Mouse (Mus musculus): ENCODE measurements around the gene Cntnap2. TPM values are rescaled to one million over a fixed set of nuclear protein-coding genes. Genes with fewer than 3 reads are reported as not detected.
"Not testable (repeated sequence)": the region's sequence is repeated elsewhere in the genome, so short reads cannot be mapped to it uniquely, and the experiment has no call there.

Cntnap2 gene
- polyA plus RNA-seq, 1 experiment from 2014 or later, result 4.7 TPM

DNA sequence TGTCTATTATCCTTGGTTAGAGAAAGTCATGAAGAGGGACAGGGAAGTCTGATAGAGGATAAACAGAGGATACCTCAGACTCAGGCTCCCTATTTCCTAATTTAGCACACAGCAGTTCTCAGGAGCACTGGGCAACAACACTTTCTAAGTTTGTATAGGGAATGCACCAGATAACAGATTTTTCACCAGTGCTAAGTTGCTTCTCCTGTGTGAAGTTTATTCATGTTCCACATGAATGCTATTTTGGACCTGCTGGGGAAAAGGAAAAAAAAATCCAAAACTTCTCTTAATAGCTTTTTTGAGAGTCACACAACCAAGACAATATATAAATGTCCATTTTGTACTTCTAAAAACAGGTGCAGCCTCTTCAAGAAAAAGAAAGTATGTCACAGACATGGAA lies 1361.2 kb downstream of the Cntnap2 start:
- no peak overlapping the region for H3K4me3 ChIP-seq
- no peaks in the 10 kb centered on the region for H3K9me3 ChIP-seq
- no peak for ATAC-seq (ENCODE audit: low FRiP score, low read depth)
- H3K36me3 ChIP-seq, result no peaks in the 10 kb centered on the region
- no peak overlapping the region for H3K27ac ChIP-seq
- H3K9ac ChIP-seq, result no peak overlapping the region
- no peak overlapping the region for H3K4me2 ChIP-seq (replicated peaks)
- no peaks in the 10 kb centered on the region for H3K27me3 ChIP-seq
- H3K4me1 ChIP-seq, result no peaks in the 10 kb centered on the region

DNA sequence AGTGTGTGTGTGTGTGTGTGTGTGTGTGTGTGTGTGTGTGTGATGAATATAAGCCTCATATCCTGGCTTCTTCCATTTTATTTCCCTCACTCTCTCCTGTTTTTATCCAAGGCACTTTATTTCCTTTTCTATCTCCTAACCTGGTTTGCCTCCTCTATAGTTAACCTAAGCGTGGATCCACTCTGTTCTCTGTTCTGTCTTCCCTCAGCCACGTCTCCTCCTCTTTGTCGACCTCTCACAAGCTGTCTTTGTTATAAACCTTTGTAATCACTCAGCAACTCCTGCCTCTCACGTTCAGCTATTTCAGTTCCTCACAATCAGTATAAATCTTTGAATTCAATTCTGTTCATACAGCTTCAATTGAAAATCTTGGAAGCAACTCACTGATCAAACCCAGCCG lies 1369.1 kb downstream of the Cntnap2 start:
- Histone ChIP-seq H3K9ac (no peak overlapping the region), H3K4me3 (no peak overlapping the region), H3K4me1 (no peaks in the 10 kb centered on the region), H3K9me3 (no peaks in the 10 kb centered on the region), H3K36me3 (no peaks in the 10 kb centered on the region), H3K27me3 (no peaks in the 10 kb centered on the region), H3K27ac (no peak overlapping the region), H3K4me2 (replicated peaks) (no peak overlapping the region)
- 77% methylated on average over 5 of the region's 5 CpGs for WGBS
- ATAC-seq (ENCODE audit: low FRiP score, low read depth), result no peak

DNA sequence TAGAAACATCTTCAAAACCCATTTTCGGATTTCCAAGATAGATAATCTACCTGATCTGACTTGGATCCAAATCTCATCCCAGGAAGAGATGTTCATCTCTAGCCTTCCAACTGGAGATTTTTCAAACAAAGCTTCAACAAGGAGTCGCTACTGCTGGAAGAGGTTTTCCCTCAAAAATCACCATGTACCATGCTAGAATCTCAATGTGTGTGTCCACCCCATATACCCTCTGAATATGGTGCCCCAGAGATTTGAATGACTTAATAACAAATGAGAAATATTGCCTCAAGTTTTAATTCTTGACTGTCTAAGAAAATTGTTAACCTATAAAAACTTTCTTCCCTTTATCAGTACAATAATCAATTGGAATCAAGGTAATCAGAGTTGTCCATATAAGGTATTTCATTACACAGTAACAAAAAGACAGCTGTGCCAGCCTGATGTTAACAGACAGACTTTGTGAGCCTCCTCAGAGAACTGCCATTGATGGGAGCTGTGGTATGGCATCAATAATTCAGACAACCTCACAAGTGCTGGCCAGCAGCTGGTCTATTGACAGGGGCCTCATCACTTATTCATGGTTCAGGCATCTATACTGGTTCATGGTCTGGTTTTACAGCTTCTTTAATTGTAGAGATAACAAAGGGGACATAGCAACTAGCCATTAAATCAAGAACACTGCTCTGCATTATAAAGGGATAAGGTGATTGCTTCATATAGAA lies 1391.9 kb downstream of the Cntnap2 start:
- H3K36me3 ChIP-seq, result no peaks in the 10 kb centered on the region
- H3K27ac ChIP-seq, result no peak overlapping the region
- ATAC-seq (ENCODE audit: low FRiP score, low read depth), result no peak
- H3K4me1 ChIP-seq, result no peaks in the 10 kb centered on the region
- no peaks in the 10 kb centered on the region for H3K27me3 ChIP-seq
- no peaks in the 10 kb centered on the region for H3K9me3 ChIP-seq
- H3K4me3 ChIP-seq, result no peak overlapping the region
- H3K4me2 ChIP-seq (replicated peaks), result no peak overlapping the region
- 80% methylated on average over 2 of the region's 2 CpGs for WGBS
- no peak overlapping the region for H3K9ac ChIP-seq

DNA sequence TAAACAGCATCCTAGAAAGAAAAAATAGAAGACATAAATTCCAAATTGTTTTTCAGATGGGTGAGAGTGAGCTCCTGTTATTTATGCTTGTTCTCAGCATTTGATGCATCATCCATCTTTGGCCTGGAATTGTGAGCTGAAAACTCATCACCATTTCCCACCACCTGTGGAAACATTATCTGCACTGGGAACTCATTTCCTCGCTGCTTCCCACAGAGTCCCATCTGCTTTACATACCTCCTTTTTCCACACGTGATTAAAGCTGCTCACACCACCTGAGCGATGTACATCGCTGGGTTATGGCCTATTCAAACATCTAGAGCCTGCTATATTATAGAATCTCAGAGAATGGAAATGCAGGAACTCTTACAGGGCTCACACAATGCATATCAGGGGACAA lies 1413.5 kb downstream of the Cntnap2 start:
- ATAC-seq (ENCODE audit: low FRiP score, low read depth), result no peak

DNA sequence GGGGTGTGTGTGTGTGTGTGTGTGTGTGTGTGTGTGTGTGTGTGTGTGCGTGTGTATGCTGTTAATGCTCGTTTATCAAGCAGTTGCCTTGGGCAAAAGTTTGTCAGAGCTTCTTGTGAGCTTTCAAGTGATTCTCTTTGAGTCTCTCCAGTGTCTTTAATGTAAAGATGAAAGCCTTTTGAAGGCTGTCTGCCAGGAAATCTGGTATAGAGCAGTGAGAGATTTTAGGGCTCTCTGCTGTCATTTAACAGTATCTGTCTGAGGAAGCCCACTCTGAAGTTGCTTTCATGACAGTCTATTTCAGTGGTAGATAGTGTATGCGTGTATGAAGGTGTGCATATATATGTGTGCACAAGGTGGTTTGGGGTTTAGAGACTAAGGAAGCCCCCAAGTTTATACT lies 1425.2 kb downstream of the Cntnap2 start:
- Histone ChIP-seq H3K4me2 (replicated peaks) (no peak overlapping the region), H3K27me3 (no peaks in the 10 kb centered on the region), H3K4me3 (no peak overlapping the region), H3K27ac (no peak overlapping the region), H3K9ac (no peak overlapping the region), H3K9me3 (no peaks in the 10 kb centered on the region), H3K4me1 (no peaks in the 10 kb centered on the region), H3K36me3 (no peaks in the 10 kb centered on the region)
- no peak for ATAC-seq (ENCODE audit: low FRiP score, low read depth)
- 66% methylated on average over 3 of the region's 3 CpGs for WGBS

More for the DNA sequence above, 1413.5 kb downstream of the Cntnap2 start:
- no peaks in the 10 kb centered on the region for H3K36me3 ChIP-seq
- no peak overlapping the region for H3K4me2 ChIP-seq (replicated peaks)
- H3K9ac ChIP-seq, result no peak overlapping the region
- H3K9me3 ChIP-seq, result no peaks in the 10 kb centered on the region
- WGBS, result 65% methylated on average over 4 of the region's 4 CpGs
- H3K27ac ChIP-seq, result no peak overlapping the region
- H3K27me3 ChIP-seq, result no peaks in the 10 kb centered on the region
- no peaks in the 10 kb centered on the region for H3K4me1 ChIP-seq
- no peak overlapping the region for H3K4me3 ChIP-seq

DNA sequence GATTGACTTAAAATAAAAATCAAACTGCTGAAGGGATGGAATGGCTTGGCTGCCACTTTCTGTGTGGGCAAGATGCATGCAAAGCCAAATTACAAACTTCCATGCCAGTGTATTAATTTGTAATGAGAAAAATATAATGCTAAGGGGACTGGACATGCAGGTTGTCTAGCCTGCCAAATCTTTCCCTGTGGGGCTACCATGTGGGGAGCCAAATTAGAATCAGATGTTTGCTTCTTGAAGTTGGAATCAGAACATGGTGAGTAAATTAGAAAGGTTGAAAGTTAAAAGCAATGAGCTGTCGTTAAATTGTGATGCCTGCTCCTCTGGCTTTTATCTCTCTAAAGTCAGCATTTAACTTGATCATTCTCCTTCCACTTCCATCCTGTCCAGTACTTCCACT lies 1443.6 kb downstream of the Cntnap2 start:
- Histone ChIP-seq H3K4me3 (no peak overlapping the region), H3K4me2 (replicated peaks) (no peak overlapping the region), H3K27ac (no peak overlapping the region), H3K4me1 (peaks cover 8% of the 10 kb centered on the region; the same call in 1 of the 2 replicates), H3K9ac (no peak overlapping the region), H3K36me3 (no peaks in the 10 kb centered on the region), H3K9me3 (no peaks in the 10 kb centered on the region), H3K27me3 (peaks cover 25% of the 10 kb centered on the region)
- no peak for ATAC-seq (ENCODE audit: low FRiP score, low read depth)
- 19% methylated on average over 1 of the region's 1 CpGs for WGBS

DNA sequence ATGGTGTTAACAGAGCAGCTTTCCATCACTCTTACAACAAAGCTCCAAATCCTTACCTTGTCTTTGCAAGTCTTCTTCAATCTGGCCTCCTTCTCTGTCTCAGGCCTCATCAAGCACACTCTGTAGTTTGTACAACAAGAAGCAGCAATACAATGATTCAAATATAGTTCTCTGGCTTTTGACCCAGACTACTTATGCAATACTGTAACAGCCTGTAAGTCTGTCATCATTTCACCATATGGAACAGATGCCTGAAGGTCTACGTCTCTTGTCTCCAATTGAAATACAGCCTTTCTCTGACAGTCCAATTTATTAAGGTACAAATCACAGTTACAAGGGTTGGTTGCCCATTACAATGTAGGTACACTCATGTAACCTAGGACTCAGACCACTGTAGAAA lies 1453.7 kb downstream of the Cntnap2 start:
- no peaks in the 10 kb centered on the region for H3K36me3 ChIP-seq
- no peak overlapping the region for H3K27ac ChIP-seq
- no peaks in the 10 kb centered on the region for H3K4me1 ChIP-seq
- H3K27me3 ChIP-seq, result no peaks in the 10 kb centered on the region
- no peaks in the 10 kb centered on the region for H3K9me3 ChIP-seq
- no peak for ATAC-seq (ENCODE audit: low FRiP score, low read depth)
- 74% methylated on average over 1 of the region's 1 CpGs for WGBS
- H3K9ac ChIP-seq, result no peak overlapping the region
- H3K4me3 ChIP-seq, result no peak overlapping the region
- no peak overlapping the region for H3K4me2 ChIP-seq (replicated peaks)

DNA sequence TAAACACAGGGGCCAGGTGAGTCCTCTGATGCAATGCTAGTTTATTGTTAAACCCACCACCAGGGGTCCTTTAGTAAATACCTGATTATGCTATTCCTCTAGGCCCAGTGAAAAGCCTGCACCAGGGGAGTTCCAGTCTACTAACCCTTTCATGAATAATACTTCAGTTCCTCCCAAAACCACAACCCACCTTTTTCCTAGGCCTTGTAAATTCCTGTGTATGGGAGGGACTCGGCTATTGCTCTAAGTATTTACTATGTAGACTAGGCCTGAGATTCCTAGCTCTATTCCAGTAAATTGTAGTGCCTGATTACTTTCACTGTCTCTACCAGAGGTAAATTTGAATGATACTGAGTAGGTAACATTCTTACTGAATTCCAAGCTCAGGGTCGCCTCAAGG lies 1478.4 kb downstream of the Cntnap2 start:
- H3K9ac ChIP-seq; H3K27me3 ChIP-seq; H3K27ac ChIP-seq; ATAC-seq (ENCODE audit: low FRiP score, low read depth); H3K9me3 ChIP-seq; H3K4me3 ChIP-seq; H3K36me3 ChIP-seq; H3K4me1 ChIP-seq; H3K4me2 ChIP-seq (replicated peaks): not testable (repeated sequence)
- whole genome bisulfite sequencing, result 84% methylated on average over 2 of the region's 2 CpGs

DNA sequence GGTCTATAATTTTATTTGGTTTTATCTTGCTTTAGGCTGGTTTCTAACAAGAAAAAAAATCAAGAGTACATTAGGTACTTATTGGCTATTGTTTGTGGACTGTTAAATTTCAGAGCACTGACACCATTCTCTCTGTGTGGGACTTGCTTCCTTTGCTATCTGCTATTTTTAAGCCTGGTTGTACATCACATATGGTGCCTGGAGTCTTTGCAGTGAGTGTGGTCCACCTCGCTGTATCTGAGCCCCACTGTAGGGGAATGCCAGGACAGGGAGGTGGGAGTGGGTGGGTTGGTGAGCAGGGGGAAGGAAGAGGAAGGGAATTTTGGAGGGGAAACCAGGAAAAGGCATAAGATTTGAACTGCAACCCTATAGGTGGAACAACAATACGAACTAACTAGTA lies 1504.3 kb downstream of the Cntnap2 start:
- Histone ChIP-seq H3K27ac (no peak overlapping the region), H3K4me1 (no peaks in the 10 kb centered on the region), H3K4me3 (no peak overlapping the region), H3K9me3 (no peaks in the 10 kb centered on the region), H3K27me3 (no peaks in the 10 kb centered on the region), H3K36me3 (no peaks in the 10 kb centered on the region), H3K4me2 (replicated peaks) (no peak overlapping the region), H3K9ac (no peak overlapping the region)
- 85% methylated on average over 2 of the region's 2 CpGs for WGBS
- ATAC-seq (ENCODE audit: low FRiP score, low read depth), result no peak

DNA sequence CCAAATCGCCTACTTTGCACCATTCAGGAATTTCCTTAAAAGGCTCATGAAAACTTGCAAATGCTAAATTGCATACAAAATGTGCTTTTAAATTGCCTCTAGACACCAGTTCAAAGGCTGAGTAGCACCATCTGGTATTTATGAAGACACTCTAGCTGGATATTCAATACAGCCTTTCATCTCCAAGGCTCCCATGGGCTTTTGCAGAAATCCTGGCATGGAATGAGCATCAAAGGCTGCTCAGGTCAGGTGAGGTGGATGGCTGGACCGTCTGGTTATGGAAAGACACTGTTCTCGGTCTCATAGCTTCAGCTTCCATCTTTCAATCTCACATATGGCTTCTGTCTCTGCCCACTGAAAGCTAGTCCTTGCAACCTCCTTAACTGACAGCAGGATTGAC lies 1515.9 kb downstream of the Cntnap2 start:
- H3K27ac ChIP-seq, result no peak overlapping the region
- 29% methylated on average over 3 of the region's 3 CpGs for WGBS
- H3K4me1 ChIP-seq, result no peaks in the 10 kb centered on the region
- H3K27me3 ChIP-seq, result no peaks in the 10 kb centered on the region
- no peak overlapping the region for H3K9ac ChIP-seq
- H3K9me3 ChIP-seq, result no peaks in the 10 kb centered on the region
- no peak overlapping the region for H3K4me2 ChIP-seq (replicated peaks)
- no peaks in the 10 kb centered on the region for H3K36me3 ChIP-seq
- no peak overlapping the region for H3K4me3 ChIP-seq
- ATAC-seq (ENCODE audit: low FRiP score, low read depth), result no peak

DNA sequence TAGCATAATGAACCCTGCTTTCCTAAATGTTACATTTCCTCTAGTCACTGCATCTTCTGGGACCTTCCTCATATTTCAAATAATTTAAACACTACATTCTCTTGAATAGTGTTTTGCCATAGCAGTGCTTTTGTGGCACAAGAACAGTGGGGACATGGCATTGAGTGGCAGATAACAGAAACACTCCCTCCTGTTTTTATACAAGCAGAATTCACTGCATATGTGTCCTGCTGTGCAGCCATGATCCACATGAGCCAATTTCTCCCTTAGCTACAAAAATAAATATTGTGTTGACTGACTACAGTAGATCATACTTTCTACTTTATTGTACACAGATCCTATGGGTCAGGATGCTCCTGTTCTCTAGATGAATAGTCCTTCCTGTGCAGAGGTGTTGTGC lies 1553.2 kb downstream of the Cntnap2 start:
- no peak overlapping the region for H3K9ac ChIP-seq
- H3K36me3 ChIP-seq, result no peaks in the 10 kb centered on the region
- no peaks in the 10 kb centered on the region for H3K27me3 ChIP-seq
- no peak for ATAC-seq (ENCODE audit: low FRiP score, low read depth)
- H3K9me3 ChIP-seq, result no peaks in the 10 kb centered on the region
- H3K27ac ChIP-seq, result no peak overlapping the region
- no peak overlapping the region for H3K4me3 ChIP-seq
- H3K4me1 ChIP-seq, result no peaks in the 10 kb centered on the region
- H3K4me2 ChIP-seq (replicated peaks), result no peak overlapping the region

DNA sequence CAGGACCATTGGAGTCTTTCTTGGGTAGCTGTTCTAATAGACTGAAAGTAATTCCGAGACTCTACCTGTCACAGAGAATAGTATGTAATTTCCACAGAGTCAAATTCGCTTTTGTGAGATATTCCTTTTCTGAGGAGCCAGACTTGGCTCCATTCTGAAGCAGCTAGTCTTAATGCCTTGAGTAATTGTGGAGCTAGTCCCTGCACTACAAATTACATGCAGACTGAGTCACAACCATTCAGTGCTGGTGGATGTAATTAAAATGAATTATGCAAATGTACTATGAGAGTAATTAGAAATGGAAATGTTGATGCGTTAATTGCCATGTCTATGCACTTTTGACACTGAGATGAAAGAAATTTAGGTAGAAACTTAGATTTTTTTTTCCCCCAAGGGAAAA lies 1553.7 kb downstream of the Cntnap2 start:
- no peak for ATAC-seq (ENCODE audit: low FRiP score, low read depth)
- H3K4me1 ChIP-seq, result no peaks in the 10 kb centered on the region
- WGBS, result 83% methylated on average over 3 of the region's 3 CpGs
- H3K4me3 ChIP-seq, result no peak overlapping the region
- H3K27ac ChIP-seq, result no peak overlapping the region
- no peak overlapping the region for H3K4me2 ChIP-seq (replicated peaks)
- no peaks in the 10 kb centered on the region for H3K27me3 ChIP-seq
- H3K36me3 ChIP-seq, result no peaks in the 10 kb centered on the region
- no peak overlapping the region for H3K9ac ChIP-seq
- no peaks in the 10 kb centered on the region for H3K9me3 ChIP-seq

DNA sequence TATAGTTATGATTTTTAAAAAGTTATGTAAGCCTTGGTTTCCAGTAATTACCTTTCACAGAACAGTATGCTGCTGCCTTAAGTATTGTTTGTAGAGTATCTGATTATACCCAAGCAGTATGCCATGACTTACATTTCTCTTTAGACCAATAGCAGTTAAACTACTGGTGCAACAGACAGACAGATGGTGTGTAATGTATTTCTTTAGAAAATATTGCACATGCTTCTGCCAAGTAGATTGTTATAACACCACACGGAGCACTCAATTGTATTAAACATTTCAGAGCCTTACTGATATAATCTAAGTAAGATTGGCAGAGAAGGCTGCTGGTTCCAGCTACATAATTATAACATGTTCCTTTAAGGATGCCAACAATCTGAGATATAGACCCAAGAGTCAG lies 1609.9 kb downstream of the Cntnap2 start:
- no peaks in the 10 kb centered on the region for H3K27me3 ChIP-seq
- ATAC-seq (ENCODE audit: low FRiP score, low read depth), result no peak
- WGBS, result 90% methylated on average over 1 of the region's 1 CpGs
- H3K27ac ChIP-seq, result no peak overlapping the region
- H3K4me3 ChIP-seq, result no peak overlapping the region
- H3K36me3 ChIP-seq, result no peaks in the 10 kb centered on the region
- no peaks in the 10 kb centered on the region for H3K9me3 ChIP-seq
- H3K4me1 ChIP-seq, result no peaks in the 10 kb centered on the region
- H3K9ac ChIP-seq, result no peak overlapping the region
- no peak overlapping the region for H3K4me2 ChIP-seq (replicated peaks)
